Mouse (Mus musculus) Muller cell, postnatal 12 days (primary cell): ENCODE results near the gene Arpp19.

ENCODE experiments used
- DNase-seq: peaks from one replicate; pipeline ENCODE4 v3.0.0-alpha.2; 2015; ENCODE audit errors: inconsistent ontology term

Gene Arpp19

GRCm38 (mm10) chr9:75037451-75038356 lies at the start of gene Arpp19:
Gene Arpp19, plus strand, starts transcription at chr9:75037614.
- DNase-seq: peak; percentile 86

- no peak for DNase-seq
These were observed 48.4 kb upstream of the Arpp19 start for GRCm38 (mm10) chr9:74988893-74989460.

- no peak for DNase-seq
These were observed 47.4 kb upstream of the Arpp19 start for GRCm38 (mm10) chr9:74989990-74990389.

- DNase-seq: peak; percentile 35
These were observed 42.7 kb upstream of the Arpp19 start for GRCm38 (mm10) chr9:74994611-74995257.

GRCm38 (mm10) chr9:74996349-74996748 lies 41.1 kb upstream of the Arpp19 start:
- no peak for DNase-seq

GRCm38 (mm10) chr9:74997976-74998375 lies 39.4 kb upstream of the Arpp19 start:
- DNase-seq: no peak

GRCm38 (mm10) chr9:75001006-75001405 lies 36.4 kb upstream of the Arpp19 start:
- peak; percentile 23 for DNase-seq

- peak; percentile 67 for DNase-seq
These were observed 35.7 kb upstream of the Arpp19 start for GRCm38 (mm10) chr9:75001611-75002204.

GRCm38 (mm10) chr9:75002262-75002661 lies 35.2 kb upstream of the Arpp19 start:
- no peak for DNase-seq

GRCm38 (mm10) chr9:75004203-75004602 lies 33.2 kb upstream of the Arpp19 start:
- DNase-seq: no peak

- no peak for DNase-seq
These were observed 20.8 kb upstream of the Arpp19 start for GRCm38 (mm10) chr9:75016591-75016990.

GRCm38 (mm10) chr9:75019181-75019580 lies 18.2 kb upstream of the Arpp19 start:
- no peak for DNase-seq

GRCm38 (mm10) chr9:75019592-75019991 lies 17.8 kb upstream of the Arpp19 start:
- DNase-seq: no peak

GRCm38 (mm10) chr9:75020561-75020960 lies 16.9 kb upstream of the Arpp19 start:
- no peak for DNase-seq

- DNase-seq: no peak
These were observed 14.9 kb upstream of the Arpp19 start for GRCm38 (mm10) chr9:75022546-75022945.

- no peak for DNase-seq
These were observed 14.1 kb upstream of the Arpp19 start for GRCm38 (mm10) chr9:75023150-75023894.

GRCm38 (mm10) chr9:75024089-75024488 lies 13.3 kb upstream of the Arpp19 start:
- DNase-seq: no peak

GRCm38 (mm10) chr9:75025689-75026088 lies 11.7 kb upstream of the Arpp19 start:
- DNase-seq: no peak

- DNase-seq: no peak
These were observed 5.0 kb upstream of the Arpp19 start for GRCm38 (mm10) chr9:75032408-75032807.

GRCm38 (mm10) chr9:75033141-75033540 lies 4.3 kb upstream of the Arpp19 start:
- DNase-seq: no peak

- DNase-seq: no peak
These were observed 2.7 kb upstream of the Arpp19 start for GRCm38 (mm10) chr9:75034691-75035090.
